Mouse (Mus musculus): ENCODE measurements around the gene Tbc1d1. TPM values are rescaled to one million over a fixed set of nuclear protein-coding genes. Genes with fewer than 3 reads are reported as not detected.

Gene Tbc1d1
- polyA plus RNA-seq, 2 experiments, result 4.8 to 5.6 TPM

DNA sequence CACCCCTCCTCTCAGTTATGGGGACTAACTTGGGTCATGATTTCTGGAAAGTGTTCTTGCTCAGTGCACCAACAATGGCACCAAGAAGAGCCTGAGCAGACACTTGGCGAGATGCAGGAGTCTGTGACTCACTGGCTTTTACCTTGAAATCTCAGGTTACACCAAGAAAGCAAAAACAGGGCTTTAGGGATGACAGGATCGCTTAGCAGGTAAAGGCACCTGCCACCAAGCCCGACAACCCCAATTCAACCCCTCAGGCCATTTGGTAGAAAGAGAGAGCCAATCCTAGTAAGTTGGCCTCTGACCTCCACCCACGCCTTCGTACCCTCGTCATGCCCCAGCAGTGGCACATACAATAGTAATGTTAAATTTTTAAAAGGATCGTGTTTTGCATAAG is 62.5 kb downstream of the Tbc1d1 start:
- H3K4me1 ChIP-seq (replicated peaks; ENCODE audit: control insufficient read depth in 2 of 2, insufficient read depth in 2 of 2, low read length in 1 of 2), result peaks cover 0 to 10% of the 10 kb centered on the region in 2 experiments; a peak in 2 of 4 replicates
- no peak for DNase-seq (ENCODE audit: low read depth in 3 of 3, low spot score in 3 of 3)

DNA sequence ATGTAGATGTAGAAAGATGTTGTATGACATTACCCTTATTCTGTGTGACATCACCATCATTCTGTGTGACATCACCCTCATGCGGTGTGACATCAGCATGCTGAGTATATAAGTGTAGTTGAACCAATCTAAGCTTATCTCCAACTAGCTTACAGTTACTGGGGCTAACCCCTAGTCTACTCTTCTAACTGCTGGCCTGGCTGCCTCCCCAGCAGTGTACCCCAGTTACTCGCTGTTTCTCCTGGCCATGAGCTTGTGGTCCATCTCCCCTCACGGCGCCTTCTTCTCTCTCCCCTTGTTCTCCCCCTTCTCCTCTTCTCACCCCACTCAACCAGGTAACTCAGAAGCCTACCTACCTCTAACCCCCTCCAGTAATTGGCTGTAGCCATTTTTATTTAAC is 64.7 kb downstream of the Tbc1d1 start:
- no peak overlapping the region for H3K4me2 ChIP-seq (ENCODE audit: low read depth)
- DNase-seq (ENCODE audit: low read depth in 3 of 3, low spot score in 3 of 3), result no peak
- H3K36me3 ChIP-seq (replicated peaks; ENCODE audit: control insufficient read depth, insufficient read depth, low read depth), result no peaks in the 10 kb centered on the region
- H3K4me3 ChIP-seq (ENCODE audit: insufficient read depth in 1 of 2, low read depth in 2 of 2, low read length in 2 of 2), result no peak overlapping the region
- no peaks in the 10 kb centered on the region for H3K9me3 ChIP-seq (ENCODE audit: control insufficient read depth, low read length)
- ATAC-seq (ENCODE audit: insufficient read depth), result no peak
- no peak overlapping the region for H3K27ac ChIP-seq
- peaks cover 0 to 10% of the 10 kb centered on the region in 2 experiments; a peak in 2 of 4 replicates for H3K4me1 ChIP-seq (replicated peaks; ENCODE audit: control insufficient read depth in 2 of 2, insufficient read depth in 2 of 2, low read length in 1 of 2)
- 78% methylated on average over 4 of the region's 4 CpGs for WGBS (ENCODE audit: insufficient replicate concordance)
- TF ChIP-seq CTCF (IDR thresholded peaks at IDR 0.05; ENCODE audit: low read depth) (no peak), EP300 (IDR thresholded peaks at IDR 0.05; ENCODE audit: low read depth) (no peak)
- no peak overlapping the region for H3K9ac ChIP-seq (replicated peaks)
- H3K27me3 ChIP-seq (ENCODE audit: control insufficient read depth, insufficient read depth, low read length), result no peaks in the 10 kb centered on the region

More for the DNA sequence above, 62.5 kb downstream of the Tbc1d1 start:
- no peak overlapping the region for H3K27ac ChIP-seq
- no peak overlapping the region for H3K4me2 ChIP-seq (ENCODE audit: low read depth)
- no peaks in the 10 kb centered on the region for H3K27me3 ChIP-seq (ENCODE audit: control insufficient read depth, insufficient read depth, low read length)
- H3K4me3 ChIP-seq (ENCODE audit: insufficient read depth in 1 of 2, low read depth in 2 of 2, low read length in 2 of 2), result no peak overlapping the region
- no peaks in the 10 kb centered on the region for H3K9me3 ChIP-seq (ENCODE audit: control insufficient read depth, low read length)
- WGBS (ENCODE audit: insufficient replicate concordance), result 67% methylated on average over 7 of the region's 7 CpGs
- TF ChIP-seq EP300 (IDR thresholded peaks at IDR 0.05; ENCODE audit: low read depth) (no peak), CTCF (IDR thresholded peaks at IDR 0.05; ENCODE audit: low read depth) (no peak)
- H3K9ac ChIP-seq (replicated peaks), result no peak overlapping the region
- H3K36me3 ChIP-seq (replicated peaks; ENCODE audit: control insufficient read depth, insufficient read depth, low read depth), result no peaks in the 10 kb centered on the region
- no peak for ATAC-seq (ENCODE audit: insufficient read depth)

DNA sequence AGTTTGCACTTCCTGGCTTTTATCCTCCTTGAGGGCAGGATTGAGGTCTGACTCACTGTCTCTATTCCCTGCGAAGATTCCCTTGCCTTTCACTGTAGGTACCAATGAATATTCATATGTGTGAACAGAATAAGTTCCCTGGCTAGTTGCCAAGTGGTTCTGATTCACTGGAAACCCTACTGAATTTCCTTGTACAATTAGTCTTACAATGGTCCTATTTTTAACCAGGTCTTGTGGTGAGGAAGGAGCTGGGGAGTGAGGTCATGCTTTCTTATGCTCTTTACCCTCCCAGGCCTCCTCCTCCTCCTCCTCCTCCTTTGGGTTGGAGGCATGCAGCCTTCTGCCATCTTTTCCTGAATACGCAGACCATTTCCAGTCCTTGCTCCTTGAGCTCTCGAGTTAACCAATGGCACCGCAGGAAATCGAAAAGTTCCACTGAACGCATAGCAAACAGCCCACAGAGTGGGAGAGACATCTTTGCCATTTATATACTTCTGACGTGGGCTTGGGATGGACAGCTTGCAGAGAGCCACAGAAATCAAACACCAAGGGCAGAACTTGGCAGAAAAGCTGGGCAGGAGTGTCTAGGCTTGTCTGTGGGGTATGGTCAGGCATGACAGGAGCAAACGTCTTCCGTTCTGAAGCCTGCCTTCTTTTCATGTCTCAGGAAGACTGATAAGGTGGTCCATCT is 68.8 kb downstream of the Tbc1d1 start:
- Histone ChIP-seq H3K36me3 (replicated peaks; ENCODE audit: control insufficient read depth, insufficient read depth, low read depth) (no peaks in the 10 kb centered on the region), H3K4me2 (ENCODE audit: low read depth) (no peak overlapping the region), H3K9ac (replicated peaks) (no peak overlapping the region), H3K4me3 (ENCODE audit: insufficient read depth in 1 of 2, low read depth in 2 of 2, low read length in 2 of 2) (no peak overlapping the region), H3K27me3 (ENCODE audit: control insufficient read depth, insufficient read depth, low read length) (no peaks in the 10 kb centered on the region), H3K9me3 (ENCODE audit: control insufficient read depth, low read length) (no peaks in the 10 kb centered on the region), H3K27ac (no peak overlapping the region), H3K4me1 (replicated peaks; ENCODE audit: control insufficient read depth in 2 of 2, insufficient read depth in 2 of 2, low read length in 1 of 2) (peaks cover 3 to 7% of the 10 kb centered on the region in 2 experiments; a peak in 2 of 4 replicates)
- DNase-seq (ENCODE audit: low read depth in 3 of 3, low spot score in 3 of 3) (no peak), ATAC-seq (ENCODE audit: insufficient read depth) (no peak)
- WGBS (ENCODE audit: insufficient replicate concordance), result 64% methylated on average over 9 of the region's 9 CpGs
- TF ChIP-seq EP300 (IDR thresholded peaks at IDR 0.05; ENCODE audit: low read depth), result no peak
- TF ChIP-seq CTCF (IDR thresholded peaks at IDR 0.05; ENCODE audit: low read depth), result no peak

DNA sequence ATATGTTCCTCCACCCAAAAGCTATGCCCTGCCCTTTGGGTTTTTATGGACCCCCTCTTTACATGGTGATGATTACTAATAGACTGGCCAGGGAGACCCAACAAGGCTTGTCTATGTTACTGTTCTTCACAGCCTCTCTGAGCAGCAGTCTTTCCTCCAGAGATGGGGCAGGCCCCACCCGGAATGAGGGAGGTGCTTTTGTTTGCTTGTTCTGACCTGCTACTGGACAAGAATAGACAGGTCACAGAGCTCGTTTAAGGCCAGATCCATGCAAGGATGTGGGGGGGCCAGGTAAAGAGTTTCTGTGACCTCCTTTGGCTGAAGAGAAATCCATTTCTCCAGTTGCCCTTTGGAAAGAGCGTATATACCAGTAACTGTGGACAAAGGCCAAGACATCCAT is 72.1 kb downstream of the Tbc1d1 start:
- no peak for TF ChIP-seq CTCF (IDR thresholded peaks at IDR 0.05; ENCODE audit: low read depth)
- TF ChIP-seq EP300 (IDR thresholded peaks at IDR 0.05; ENCODE audit: low read depth), result no peak
- H3K4me2 ChIP-seq (ENCODE audit: low read depth), result no peak overlapping the region
- H3K36me3 ChIP-seq (replicated peaks; ENCODE audit: control insufficient read depth, insufficient read depth, low read depth), result no peaks in the 10 kb centered on the region
- H3K27ac ChIP-seq, result no peak overlapping the region
- ATAC-seq (ENCODE audit: insufficient read depth) (no peak), DNase-seq (ENCODE audit: low read depth in 3 of 3, low spot score in 3 of 3) (no peak)
- H3K4me3 ChIP-seq (ENCODE audit: insufficient read depth in 1 of 2, low read depth in 2 of 2, low read length in 2 of 2), result no peak overlapping the region
- no peaks in the 10 kb centered on the region for H3K9me3 ChIP-seq (ENCODE audit: control insufficient read depth, low read length)
- H3K4me1 ChIP-seq (replicated peaks; ENCODE audit: control insufficient read depth in 2 of 2, insufficient read depth in 2 of 2, low read length in 1 of 2), result peaks cover 3 to 12% of the 10 kb centered on the region in 2 experiments; a peak in 3 of 4 replicates
- WGBS (ENCODE audit: insufficient replicate concordance), result 68% methylated on average over 3 of the region's 3 CpGs
- no peaks in the 10 kb centered on the region for H3K27me3 ChIP-seq (ENCODE audit: control insufficient read depth, insufficient read depth, low read length)
- H3K9ac ChIP-seq (replicated peaks), result no peak overlapping the region

DNA sequence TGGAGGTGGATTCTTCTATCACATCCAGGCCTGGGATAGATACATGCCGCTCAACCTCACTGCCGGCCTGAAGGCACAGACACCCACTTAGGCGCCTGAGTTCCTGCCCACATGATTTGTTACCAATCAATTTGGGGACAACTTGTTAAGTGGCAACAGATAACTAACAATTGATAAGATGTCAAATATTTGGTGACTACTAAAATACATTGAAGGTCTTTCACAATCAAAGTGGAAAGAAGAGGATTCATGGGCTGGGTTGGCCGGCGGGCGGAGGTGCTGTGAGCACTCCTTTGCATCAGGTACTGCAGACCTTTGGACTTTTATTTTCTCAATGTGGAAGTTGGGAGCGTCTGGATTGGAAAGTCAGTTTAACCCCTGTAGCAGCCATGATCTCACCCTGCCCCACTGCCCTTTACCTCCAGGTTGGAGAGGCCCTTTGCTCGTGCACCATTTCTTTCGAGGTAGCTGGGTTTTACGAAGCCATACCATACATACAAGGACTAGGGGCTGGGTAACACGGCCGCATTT is 73.3 kb downstream of the Tbc1d1 start:
- H3K27me3 ChIP-seq (ENCODE audit: control insufficient read depth, insufficient read depth, low read length), result no peaks in the 10 kb centered on the region
- TF ChIP-seq CTCF (IDR thresholded peaks at IDR 0.05; ENCODE audit: low read depth), result no peak
- no peak for TF ChIP-seq EP300 (IDR thresholded peaks at IDR 0.05; ENCODE audit: low read depth)
- DNase-seq (ENCODE audit: low read depth in 3 of 3, low spot score in 3 of 3) (no peak), ATAC-seq (ENCODE audit: insufficient read depth) (no peak)
- 35% methylated on average over 12 of the region's 12 CpGs for WGBS (ENCODE audit: insufficient replicate concordance)
- peak overlapping the region; percentile 50 for H3K9ac ChIP-seq (replicated peaks)
- peak overlapping the region; percentile 57 to 68 for H3K4me3 ChIP-seq (ENCODE audit: insufficient read depth in 1 of 2, low read depth in 2 of 2, low read length in 2 of 2)
- H3K9me3 ChIP-seq (ENCODE audit: control insufficient read depth, low read length), result no peaks in the 10 kb centered on the region
- H3K4me2 ChIP-seq (ENCODE audit: low read depth), result peak overlapping the region; percentile 77
- peaks cover 3 to 14% of the 10 kb centered on the region in 2 experiments; a peak in 3 of 4 replicates for H3K4me1 ChIP-seq (replicated peaks; ENCODE audit: control insufficient read depth in 2 of 2, insufficient read depth in 2 of 2, low read length in 1 of 2)
- H3K27ac ChIP-seq, result no peak overlapping the region
- no peaks in the 10 kb centered on the region for H3K36me3 ChIP-seq (replicated peaks; ENCODE audit: control insufficient read depth, insufficient read depth, low read depth)
